Mouse (Mus musculus) ES-Bruce4 (cell line): ENCODE measurements around the gene Endod1. TPM values are rescaled to one million over a fixed set of nuclear protein-coding genes. Genes with fewer than 3 reads are reported as not detected.

Experiments used
- H3K27ac ChIP-seq: 2 replicates; pipeline ENCODE4 v1.5.1; 2012; ENCODE audit warnings: low read length, inconsistent platforms; ENCODE audit not compliant: insufficient read depth
- H3K27me3 ChIP-seq: 2 replicates; pipeline ENCODE4 v1.6.1; 2012; ENCODE audit warnings: mild to moderate bottlenecking, low read length, inconsistent platforms; ENCODE audit not compliant: control insufficient read depth, poor library complexity, insufficient read depth, severe bottlenecking
- H3K36me3 ChIP-seq: 2 replicates; pipeline ENCODE4 v1.6.1; 2012; ENCODE audit warnings: inconsistent platforms, mild to moderate bottlenecking, low read length, moderate library complexity; ENCODE audit not compliant: control insufficient read depth, poor library complexity, insufficient read depth, severe bottlenecking
- H3K4me1 ChIP-seq: one replicate; pipeline ENCODE4 v1.8.1; 2011; ENCODE audit warnings: low read length; ENCODE audit not compliant: control insufficient read depth, insufficient read depth
- H3K4me3 ChIP-seq: 2 replicates; pipeline ENCODE4 v1.5.1; 2011; ENCODE audit warnings: low read depth, mild to moderate bottlenecking, low read length
- H3K9ac ChIP-seq: 2 replicates; pipeline ENCODE4 v1.6.1; 2012; ENCODE audit warnings: low read depth, mild to moderate bottlenecking, inconsistent platforms; ENCODE audit not compliant: poor library complexity, severe bottlenecking
- H3K9me3 ChIP-seq: replicated peaks from 2 replicates; pipeline ENCODE4 v1.6.1; 2012; ENCODE audit warnings: mild to moderate bottlenecking, low read length, inconsistent platforms; ENCODE audit not compliant: control insufficient read depth, poor library complexity, insufficient read depth, severe bottlenecking
- CTCF ChIP-seq: IDR thresholded peaks from one replicate; pipeline ENCODE4 v1.8.1; 2011; ENCODE audit warnings: low read depth, low read length
- EP300 ChIP-seq: IDR thresholded peaks from 2 replicates; pipeline ENCODE4 v1.6.1; 2011; ENCODE audit warnings: low read depth, low read length; ENCODE audit not compliant: insufficient read depth
- POLR2A ChIP-seq: IDR thresholded peaks from one replicate; pipeline ENCODE4 v1.8.1; 2011; ENCODE audit warnings: low read length; ENCODE audit not compliant: insufficient read depth
- polyA plus RNA-seq: library from polyadenylated mRNA; stranded (reverse); fragments of >200 nt; gene quantifications from 2 replicates; pipeline ENCODE4 v1.2.4, GENCODE M21; 2011; ENCODE audit warnings: low read depth; ENCODE audit not compliant: missing spikeins, insufficient read depth, insufficient read length

Gene Endod1
- polyA plus RNA-seq, 1 experiment: 12.2 TPM

DNA sequence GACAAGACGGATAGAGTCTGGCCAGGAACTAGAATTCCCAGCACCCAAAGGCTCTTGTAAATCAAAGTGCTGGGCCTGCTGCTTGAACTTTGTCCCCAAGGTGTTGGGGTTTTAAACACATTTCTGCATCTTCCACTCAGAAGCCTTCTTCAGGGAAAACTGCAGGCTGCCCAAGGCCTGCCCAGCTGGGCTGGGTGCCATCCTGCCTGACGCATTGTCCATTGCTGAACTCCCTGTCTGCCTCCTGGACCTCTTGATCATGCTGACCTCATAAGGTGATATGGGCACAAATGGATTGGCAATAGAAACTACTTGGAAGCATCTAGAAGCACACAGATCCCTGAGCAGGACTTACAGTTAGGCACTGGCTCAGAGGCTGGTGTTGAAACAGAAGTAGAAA lies 3.2 kb downstream of the Endod1 start:
- Histone ChIP-seq H3K27ac (no peak overlapping the region), H3K9me3 (no peaks in the 10 kb centered on the region), H3K4me3 (no peak overlapping the region), H3K27me3 (no peaks in the 10 kb centered on the region), H3K9ac (no peak overlapping the region), H3K4me1 (no peaks in the 10 kb centered on the region), H3K36me3 (no peaks in the 10 kb centered on the region)
- TF ChIP-seq POLR2A (no peak), EP300 (no peak), CTCF (no peak)

- Histone ChIP-seq H3K4me1 (no peaks in the 10 kb centered on the region), H3K27ac (no peak overlapping the region), H3K9ac (no peak overlapping the region), H3K9me3 (no peaks in the 10 kb centered on the region), H3K4me3 (no peak overlapping the region), H3K27me3 (no peaks in the 10 kb centered on the region), H3K36me3 (no peaks in the 10 kb centered on the region)
- TF ChIP-seq POLR2A (no peak), EP300 (no peak), CTCF (no peak)
These were observed 5.2 kb downstream of the Endod1 start for GRCm38 (mm10) chr9:14376149-14376548.

- Histone ChIP-seq H3K36me3 (no peaks in the 10 kb centered on the region), H3K9ac (no peak overlapping the region), H3K4me3 (no peak overlapping the region), H3K27ac (no peak overlapping the region), H3K27me3 (no peaks in the 10 kb centered on the region), H3K9me3 (no peaks in the 10 kb centered on the region), H3K4me1 (no peaks in the 10 kb centered on the region)
- TF ChIP-seq CTCF (no peak), POLR2A (no peak), EP300 (no peak)
These were observed 8.9 kb downstream of the Endod1 start for GRCm38 (mm10) chr9:14372440-14372839.

DNA sequence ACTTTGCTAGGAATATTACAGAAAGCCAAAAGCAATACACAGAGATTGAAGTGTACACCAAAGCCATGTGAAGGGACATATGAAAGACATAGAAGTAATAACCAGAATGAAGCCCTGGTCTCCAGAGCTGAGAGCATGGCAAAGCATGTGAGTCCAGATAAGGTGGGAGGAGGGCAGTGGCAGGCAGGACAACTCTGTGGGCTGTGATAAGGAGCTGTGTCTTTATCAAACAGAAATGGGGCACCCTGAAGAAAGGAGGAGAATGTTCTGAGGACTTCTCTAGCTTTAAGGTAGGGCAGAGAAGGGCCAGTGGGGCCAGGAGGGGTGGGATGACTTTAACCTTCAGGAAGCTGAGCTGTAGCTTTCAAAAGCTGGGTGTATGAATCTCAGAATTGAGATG lies 12.0 kb downstream of the Endod1 start:
- H3K4me1 ChIP-seq: no peaks in the 10 kb centered on the region
- no peaks in the 10 kb centered on the region for H3K9me3 ChIP-seq
- H3K27me3 ChIP-seq: no peaks in the 10 kb centered on the region
- H3K4me3 ChIP-seq: no peak overlapping the region
- no peak overlapping the region for H3K9ac ChIP-seq
- no peak overlapping the region for H3K27ac ChIP-seq
- no peak for TF ChIP-seq CTCF
- no peak for TF ChIP-seq EP300
- no peak for TF ChIP-seq POLR2A
- H3K36me3 ChIP-seq: no peaks in the 10 kb centered on the region

- Histone ChIP-seq H3K4me1 (no peaks in the 10 kb centered on the region), H3K9me3 (no peaks in the 10 kb centered on the region), H3K4me3 (no peak overlapping the region), H3K27me3 (no peaks in the 10 kb centered on the region), H3K9ac (no peak overlapping the region), H3K27ac (no peak overlapping the region), H3K36me3 (no peaks in the 10 kb centered on the region)
- no peak for TF ChIP-seq CTCF
- TF ChIP-seq EP300: no peak
- TF ChIP-seq POLR2A: no peak
These were observed 13.5 kb downstream of the Endod1 start for GRCm38 (mm10) chr9:14367850-14368249.

DNA sequence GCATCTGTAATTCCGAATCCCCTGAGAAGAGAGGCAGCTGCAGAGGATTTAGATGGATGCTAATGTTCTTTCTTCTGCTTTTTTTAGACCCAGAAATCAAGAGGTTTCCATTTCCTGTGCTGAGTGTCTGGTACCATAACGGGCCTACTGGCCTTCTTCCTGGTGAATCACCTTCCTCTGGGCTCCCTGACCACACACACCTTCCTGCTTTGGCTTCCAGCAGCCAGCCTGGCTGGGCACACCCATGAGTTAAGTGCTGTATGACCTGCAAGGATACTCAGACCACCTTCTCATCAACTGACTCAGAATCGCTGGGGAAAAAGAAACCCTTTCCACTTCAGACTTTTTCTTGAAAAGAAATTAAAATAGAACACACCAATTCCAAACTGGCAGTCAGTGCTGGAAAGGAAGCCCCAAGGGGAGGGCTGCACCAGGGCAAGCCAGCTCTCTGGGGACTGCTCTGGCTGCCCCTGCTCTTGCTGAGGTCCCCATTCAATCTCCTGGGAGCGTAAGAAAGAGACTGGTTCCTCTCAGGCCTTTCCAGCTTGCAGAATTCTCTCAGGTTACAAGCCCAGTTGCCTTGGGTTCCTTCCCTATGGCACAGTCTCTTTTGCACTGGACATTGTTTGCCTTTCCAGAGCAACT lies 15.7 kb downstream of the Endod1 start:
- H3K27me3 ChIP-seq: no peaks in the 10 kb centered on the region
- H3K27ac ChIP-seq: no peak overlapping the region
- no peaks in the 10 kb centered on the region for H3K36me3 ChIP-seq
- TF ChIP-seq CTCF: no peak
- no peak for TF ChIP-seq POLR2A
- TF ChIP-seq EP300: no peak
- no peaks in the 10 kb centered on the region for H3K9me3 ChIP-seq
- no peak overlapping the region for H3K4me3 ChIP-seq
- H3K4me1 ChIP-seq: no peaks in the 10 kb centered on the region
- H3K9ac ChIP-seq: no peak overlapping the region
